Mouse (Mus musculus) liver, postnatal 0 days (tissue): ENCODE data around the gene Urb1. TPM values are rescaled to one million over a fixed set of nuclear protein-coding genes. Genes with fewer than 3 reads are reported as not detected.

ENCODE experiments used
- ATAC-seq: fragments of 200-750 bp; cut with Nextera tagmentation; 2 replicates; pipeline ENCODE4 v1.8.0; 2017; ENCODE audit warnings: mild to moderate bottlenecking, moderate library complexity
- DNase-seq: peaks from one replicate; pipeline ENCODE4 v3.0.0-alpha.2; 2016
- H3K27ac ChIP-seq: fragments of 300-500 bp; sonication (generic); 2 replicates; pipeline ENCODE4 v1.5.1; 2014; ENCODE audit warnings: antibody characterized with exemption, moderate library complexity, mild to moderate bottlenecking, low read depth
- H3K27me3 ChIP-seq: fragments of 300-500 bp; sonication (generic); 2 replicates; pipeline ENCODE4 v1.6.1; 2014; ENCODE audit warnings: low read length, control low read depth, mixed read lengths; ENCODE audit not compliant: insufficient read depth
- H3K36me3 ChIP-seq: fragments of 300-500 bp; sonication (generic); replicated peaks from 2 replicates; pipeline ENCODE4 v1.6.1; 2014; ENCODE audit warnings: mild to moderate bottlenecking, control low read depth, low read length, moderate library complexity, mixed read lengths; ENCODE audit not compliant: insufficient read depth
- H3K4me1 ChIP-seq: fragments of 300-500 bp; sonication (generic); 2 replicates; pipeline ENCODE4 v1.6.1; 2014; ENCODE audit warnings: antibody characterized with exemption, mild to moderate bottlenecking, control low read depth; ENCODE audit not compliant: insufficient read depth
- H3K4me2 ChIP-seq: fragments of 300-500 bp; sonication (generic); 2 replicates; pipeline ENCODE4 v1.6.1; 2014; ENCODE audit warnings: low read depth, mild to moderate bottlenecking, low read length, moderate library complexity, mixed read lengths
- H3K4me3 ChIP-seq: fragments of 300-500 bp; sonication (generic); 2 replicates; pipeline ENCODE4 v1.5.1; 2014; ENCODE audit warnings: low read depth, low read length
- H3K9ac ChIP-seq: fragments of 300-500 bp; sonication (generic); replicated peaks from 2 replicates; pipeline ENCODE4 v1.6.1; 2014; ENCODE audit warnings: mild to moderate bottlenecking, moderate library complexity
- H3K9me3 ChIP-seq: fragments of 300-500 bp; sonication (generic); 2 replicates; pipeline ENCODE4 v1.6.1; 2016; ENCODE audit warnings: mild to moderate bottlenecking, control low read depth, low read length, mixed read lengths
- CTCF ChIP-seq: sonication (generic); IDR thresholded peaks from 2 replicates; pipeline ENCODE4 v1.5.1; 2016; ENCODE audit warnings: antibody characterized with exemption, low read depth
- EP300 ChIP-seq: IDR thresholded peaks from 2 replicates; pipeline ENCODE4 v1.6.1; 2016; ENCODE audit warnings: antibody characterized with exemption, low read depth, mild to moderate bottlenecking
- WGBS: fragments of 180-500 bp; shearing (Covaris S2); extraction: QIAGEN DNeasy Blood & Tissue Kit; methylation state at CpG from one replicate; pipeline ENCODE4 v1.1.7; 2014; ENCODE audit not compliant: insufficient replicate concordance; 5-methylcytosine and 5-hydroxymethylcytosine counted together
- polyA plus RNA-seq: library from polyadenylated mRNA; unstranded; fragments of >200 nt; fragmentation: Nextera tagmentation; extraction: Ambion mirVana; gene quantifications from 2 replicates; pipeline ENCODE4 v1.2.1, GENCODE M21; 2015

The Urb1 gene
- polyA plus RNA-seq, 1 experiment from 2014 or later = 1.6 TPM

GRCm38 (mm10) chr16:90703646-90704045 is 106.6 kb downstream of the Urb1 start:
- no peak for TF ChIP-seq CTCF
- no peak for TF ChIP-seq EP300
- no peak overlapping the region for H3K9ac ChIP-seq
- no peak for DNase-seq
- H3K4me1 ChIP-seq = no peaks in the 10 kb centered on the region
- 3% methylated on average over 1 of the region's 1 CpGs for WGBS
- no peaks in the 10 kb centered on the region for H3K9me3 ChIP-seq
- no peak overlapping the region for H3K27ac ChIP-seq
- no peaks in the 10 kb centered on the region for H3K27me3 ChIP-seq
- H3K36me3 ChIP-seq = no peaks in the 10 kb centered on the region
- no peak for ATAC-seq
- no peak overlapping the region for H3K4me3 ChIP-seq
- H3K4me2 ChIP-seq = no peak overlapping the region

- no peak overlapping the region for H3K4me3 ChIP-seq
- H3K27ac ChIP-seq = no peak overlapping the region
- H3K4me2 ChIP-seq = no peak overlapping the region
- TF ChIP-seq EP300 (no peak), CTCF (no peak)
- H3K4me1 ChIP-seq = no peaks in the 10 kb centered on the region
- WGBS = 93% methylated on average over 2 of the region's 2 CpGs
- no peak for DNase-seq
- no peak overlapping the region for H3K9ac ChIP-seq
- no peaks in the 10 kb centered on the region for H3K27me3 ChIP-seq
- ATAC-seq = no peak
- no peaks in the 10 kb centered on the region for H3K9me3 ChIP-seq
- no peaks in the 10 kb centered on the region for H3K36me3 ChIP-seq
Measured at GRCm38 (mm10) chr16:90701541-90701940, 108.7 kb downstream of the Urb1 start.

Other genes starting within 250 kb of the Urb1 start
- gene Mis18a, start 83.0 kb downstream of the Urb1 start, polyA plus RNA-seq = 25.7 and 26.1 TPM in 2 replicates
- gene Mrap, start 72.2 kb downstream of the Urb1 start, polyA plus RNA-seq = 45.3 and 53.4 TPM in 2 replicates
- 0.67 and 1.1 TPM in 2 replicates for gene Eva1c, start 16.3 kb upstream of the Urb1 start, polyA plus RNA-seq
- gene Cfap298, start 124.7 kb upstream of the Urb1 start, polyA plus RNA-seq = 16.1 and 16.8 TPM in 2 replicates
- gene Synj1, start 200.9 kb upstream of the Urb1 start, polyA plus RNA-seq = 8.2 and 8.6 TPM in 2 replicates
- 10.3 and 10.9 TPM in 2 replicates for gene Paxbp1, start 234.1 kb upstream of the Urb1 start, polyA plus RNA-seq